11 mouse cellular contexts compared by ENCODE assay signal in the genomic region with DNA sequence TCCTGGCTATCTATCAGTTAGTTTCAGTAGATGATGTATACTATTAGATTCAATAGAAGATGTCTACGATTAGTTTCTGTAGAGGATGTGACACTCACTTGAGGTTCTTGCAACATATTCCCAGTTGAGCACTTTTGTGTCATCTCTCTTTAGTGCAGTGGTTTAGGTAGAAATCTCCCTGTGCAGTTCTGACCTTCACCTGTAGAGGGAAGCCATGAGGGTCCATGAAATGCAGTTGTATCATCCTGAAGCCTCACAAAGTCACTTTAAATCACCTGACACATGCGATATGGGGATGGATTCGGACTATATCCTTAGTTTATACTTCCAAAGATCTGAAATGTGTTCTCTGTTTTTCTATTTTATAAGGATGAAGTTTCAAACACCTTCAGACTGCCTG.
DNase-seq lines count a peak whose midpoint lies in the region; ATAC-seq and TF ChIP-seq lines count a peak whose summit lies in the region.
"Had no signal": no experiment of that assay in that cellular context is flagged by ENCODE, and none has a peak within 500 bp of the region (broad histone marks: within the 10 kb centered on the region; RNA-seq: fewer than 3 reads in every experiment).

No protein-coding gene starts in this region.

- WGBS in lung, embryonic 14.5 days: 58% methylated on average over 3 of the region's 3 CpGs

- no peak overlapping the region for H3K4me3 ChIP-seq in lung, embryonic 14.5 days (ENCODE audit: low read depth, low read length)
- H3K4me3 ChIP-seq: embryonic facial prominence, embryonic 12.5 days; neural tube, embryonic 12.5 days had no signal

- H3K27me3 ChIP-seq in lung, embryonic 14.5 days (ENCODE audit: insufficient read depth, low read length): no peaks in the 10 kb centered on the region
- H3K27me3 ChIP-seq: embryonic facial prominence, embryonic 12.5 days; neural tube, embryonic 12.5 days had no signal

- no peaks in the 10 kb centered on the region for H3K9me3 ChIP-seq in lung, embryonic 14.5 days (ENCODE audit: low read depth, low read length)
- H3K9me3 ChIP-seq: embryonic facial prominence, embryonic 12.5 days; neural tube, embryonic 12.5 days had no signal

- H3K27ac ChIP-seq in lung, embryonic 14.5 days (ENCODE audit: low read depth): no peak overlapping the region
- H3K27ac ChIP-seq: embryonic facial prominence, embryonic 12.5 days; neural tube, embryonic 12.5 days had no signal

- TF ChIP-seq CTCF in lung, embryonic 14.5 days (IDR thresholded peaks at IDR 0.05; ENCODE audit: low read depth): peak; percentile 60

- H3K36me3 ChIP-seq in lung, embryonic 14.5 days (ENCODE audit: insufficient read depth): no peaks in the 10 kb centered on the region
- H3K36me3 ChIP-seq: embryonic facial prominence, embryonic 12.5 days; neural tube, embryonic 12.5 days had no signal

- no peak overlapping the region for H3K4me2 ChIP-seq in lung, embryonic 14.5 days
- H3K4me2 ChIP-seq: embryonic facial prominence, embryonic 12.5 days; neural tube, embryonic 12.5 days had no signal

- ATAC-seq in lung, embryonic 14.5 days (ENCODE audit: insufficient read depth): no peak

- DNase-seq in heart, postnatal 4 days: peak; percentile 10
- DNase-seq in heart, postnatal 36 days: no peak
- DNase-seq in lung, embryonic 14.5 days: peak; percentile 23
- DNase-seq in lung, postnatal 10 days: no peak
- DNase-seq in adipocyte (ENCODE audit: low spot score): peak; percentile 5
- DNase-seq in mesoderm, embryonic 11.5 days (ENCODE audit: low read depth, low spot score): peak; percentile 6
- DNase-seq in frontal cortex, postnatal 25 days (ENCODE audit: low spot score in 2 of 2): no peak
- DNase-seq: gastrocnemius, postnatal 10 days; lung, postnatal 14 days had no signal

- H3K9ac ChIP-seq in lung, embryonic 14.5 days: no peak overlapping the region
- H3K9ac ChIP-seq: embryonic facial prominence, embryonic 12.5 days; neural tube, embryonic 12.5 days had no signal

- no peaks in the 10 kb centered on the region for H3K4me1 ChIP-seq in lung, embryonic 14.5 days (ENCODE audit: insufficient read depth)
- H3K4me1 ChIP-seq: embryonic facial prominence, embryonic 12.5 days; neural tube, embryonic 12.5 days had no signal

- intact Hi-C loops in heart, postnatal 36 days (cut with DNase I): loop anchor here (5.0 kb wide), 2 partner anchors 281 to 541 kb away; no protein-coding TSS in a partner anchor

Comparison
In these comparisons a context has a peak if more than half of its experiments do, and no peak if none do; other contexts are left out.
1. DNase-seq: peak in heart, postnatal 4 days (single experiment), lung, embryonic 14.5 days (single experiment), adipocyte (single experiment) and mesoderm, embryonic 11.5 days (single experiment); none in heart, postnatal 36 days (0 of 2), lung, postnatal 10 days (single experiment) and frontal cortex, postnatal 25 days (0 of 2).